Mouse (Mus musculus): ENCODE data around the gene Pex5.

The Pex5 gene

DNA sequence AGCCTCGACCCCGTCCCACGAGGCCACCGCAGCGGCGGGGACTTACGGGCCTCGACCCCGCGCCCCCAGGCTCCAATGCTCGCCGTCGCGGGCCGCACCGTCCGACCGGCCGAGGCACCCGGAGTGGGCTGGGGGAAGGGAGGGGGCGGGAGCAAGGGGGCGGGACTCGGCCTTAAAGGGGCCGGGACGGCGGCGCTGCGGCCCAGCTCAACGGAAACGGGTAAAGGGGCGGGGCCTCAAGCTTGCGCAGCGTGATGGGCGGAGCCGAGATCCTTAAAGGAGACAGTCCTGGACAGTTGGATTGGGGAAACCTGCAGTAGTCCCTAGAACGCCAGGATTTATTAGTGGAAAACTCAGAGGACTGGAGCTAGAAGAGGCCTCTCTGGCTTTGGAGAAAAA is at the start of gene Pex5:
Pex5 (minus strand) TSS at position 141 of the 399 bp plus-strand sequence.
- DNase-seq (ENCODE audit: low read depth) = peak; percentile 86

DNA sequence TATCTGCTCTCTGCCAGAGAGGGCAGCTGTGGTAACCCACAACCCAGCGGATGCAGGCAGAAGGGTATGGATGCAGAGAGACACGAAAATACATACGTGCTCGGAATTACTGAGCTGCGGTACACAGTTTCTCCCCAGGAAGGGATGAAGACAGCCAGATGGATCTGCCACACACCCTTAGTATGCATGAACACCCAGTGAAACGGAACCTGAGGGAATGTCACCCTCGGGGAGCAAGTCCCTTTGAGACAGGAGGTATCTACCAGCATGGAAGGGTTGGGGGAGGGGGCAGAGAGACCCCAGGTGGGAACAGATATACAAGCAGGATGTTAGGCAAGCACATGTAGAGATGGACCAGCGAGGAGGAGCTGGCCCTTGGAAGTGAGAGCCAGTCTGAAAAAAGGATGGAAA is 49.0 kb upstream of the Pex5 start:
- no peak for DNase-seq (ENCODE audit: low read depth)

DNA sequence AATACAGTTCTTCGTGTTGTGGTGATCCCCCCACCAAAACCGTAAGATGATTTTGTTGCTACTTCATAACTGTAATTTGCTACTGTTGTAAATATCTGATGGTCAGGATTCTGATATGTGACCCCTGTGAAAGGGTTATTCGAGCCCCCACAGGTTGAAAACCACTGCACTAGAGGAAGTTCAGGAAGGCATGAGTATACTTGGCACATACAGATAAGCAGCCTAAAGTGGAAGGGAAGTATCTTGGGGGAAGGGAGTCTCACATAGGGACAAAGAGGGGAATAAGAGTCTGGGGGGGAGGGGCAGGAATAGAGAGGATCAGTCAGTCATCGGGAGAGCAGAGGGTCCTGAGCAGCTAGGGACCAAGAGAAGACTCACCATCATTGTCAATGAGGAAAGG is 44.5 kb upstream of the Pex5 start:
- DNase-seq (ENCODE audit: low read depth) = no peak

DNA sequence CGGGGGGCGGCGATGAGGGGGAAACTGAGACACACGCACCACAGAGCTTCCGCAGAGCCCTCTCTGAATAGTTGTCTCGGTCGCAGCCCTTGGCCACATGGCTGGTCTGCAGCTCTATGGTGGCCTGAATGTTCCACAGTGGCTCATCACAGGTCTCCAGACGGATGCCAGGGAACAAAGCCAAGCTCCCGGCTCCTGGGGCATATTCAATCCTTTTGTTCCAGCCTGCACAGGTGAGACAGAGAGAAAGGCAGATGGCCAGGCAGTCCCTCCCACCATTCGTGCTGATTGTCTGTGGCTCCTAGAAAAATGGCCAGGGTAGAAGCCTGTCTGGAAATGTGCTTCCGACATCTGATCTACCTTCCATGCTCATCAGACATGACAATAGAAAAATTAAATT is 43.6 kb upstream of the Pex5 start:
- DNase-seq (ENCODE audit: low read depth) = no peak

DNA sequence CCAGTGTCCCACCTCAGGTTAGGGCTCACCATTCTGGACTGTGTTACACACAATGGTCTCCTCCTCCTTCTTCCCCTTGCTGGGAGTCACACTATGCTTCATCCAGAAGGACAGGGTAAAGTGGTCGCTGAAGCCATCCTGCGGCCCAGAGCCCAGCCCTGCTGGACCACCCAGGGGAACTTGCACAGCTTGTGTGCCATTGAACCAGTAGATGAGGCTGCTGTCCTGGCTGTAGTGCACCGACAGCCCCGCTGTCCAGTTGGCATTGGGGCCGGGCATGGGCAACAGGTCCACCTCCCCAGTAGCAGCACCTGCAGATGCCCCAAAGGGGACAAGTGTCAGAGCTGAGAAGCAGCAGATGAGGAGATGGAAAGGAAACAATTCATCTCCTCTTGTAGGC is 43.0 kb upstream of the Pex5 start:
- DNase-seq (ENCODE audit: low read depth) = no peak

DNA sequence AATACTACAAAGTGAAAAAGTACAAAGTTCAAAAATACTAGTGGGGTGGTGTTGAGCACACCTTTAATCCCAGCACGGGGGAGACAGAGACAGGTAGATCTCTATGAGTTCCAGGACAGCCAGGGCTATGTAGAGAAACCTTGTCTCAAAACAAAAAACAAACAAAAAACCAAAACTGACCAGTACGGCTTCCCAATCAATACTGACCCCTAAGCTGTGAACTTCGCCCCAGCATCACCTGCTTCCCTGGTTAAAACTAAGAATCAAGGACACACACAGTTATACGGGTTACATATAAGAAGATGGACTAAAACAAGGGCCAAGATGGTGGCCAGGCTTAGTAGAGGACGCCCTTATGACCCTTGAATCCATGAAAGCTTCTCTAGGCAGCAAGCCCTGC is 41.4 kb upstream of the Pex5 start:
- no peak for DNase-seq (ENCODE audit: low read depth)

DNA sequence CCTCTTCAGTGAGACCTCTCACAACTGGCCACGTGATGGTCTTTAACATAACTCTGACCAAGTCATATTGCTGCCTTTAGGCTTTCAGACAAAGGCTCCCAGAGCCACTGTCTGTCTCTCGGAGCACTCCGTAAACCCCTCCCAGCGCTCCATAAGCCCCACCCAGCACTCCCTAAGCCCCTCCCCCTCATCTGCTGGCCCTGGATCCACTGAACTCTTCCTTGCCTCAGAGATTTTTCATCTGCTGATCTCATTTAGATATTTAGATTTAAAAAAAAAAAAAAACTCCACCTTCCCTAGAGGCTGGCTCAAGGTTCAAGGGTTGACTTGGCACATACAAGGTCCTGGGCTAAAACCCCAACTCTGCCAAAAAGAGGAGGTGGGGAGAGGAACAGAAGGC is 38.9 kb upstream of the Pex5 start:
- no peak for DNase-seq (ENCODE audit: low read depth)

DNA sequence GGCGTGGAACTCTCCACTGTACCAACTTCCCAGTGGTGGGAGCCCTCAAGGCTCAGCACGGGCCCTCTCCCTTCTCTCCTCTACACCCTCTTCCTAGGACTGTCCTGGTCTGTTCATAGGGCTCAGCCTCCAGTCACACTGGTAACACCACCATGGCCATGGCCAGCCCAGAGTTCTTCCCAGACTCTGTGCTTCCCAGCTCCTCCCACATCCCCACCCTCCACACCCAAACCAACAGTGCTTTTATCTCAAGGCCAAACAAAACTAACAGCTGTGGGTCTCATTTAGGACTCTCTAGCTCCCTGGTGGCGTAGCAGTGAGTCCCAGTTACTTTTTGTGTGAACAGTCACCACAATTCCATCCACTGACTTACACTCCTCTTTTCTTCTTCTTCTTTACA is 37.1 kb upstream of the Pex5 start:
- no peak for DNase-seq (ENCODE audit: low read depth)

DNA sequence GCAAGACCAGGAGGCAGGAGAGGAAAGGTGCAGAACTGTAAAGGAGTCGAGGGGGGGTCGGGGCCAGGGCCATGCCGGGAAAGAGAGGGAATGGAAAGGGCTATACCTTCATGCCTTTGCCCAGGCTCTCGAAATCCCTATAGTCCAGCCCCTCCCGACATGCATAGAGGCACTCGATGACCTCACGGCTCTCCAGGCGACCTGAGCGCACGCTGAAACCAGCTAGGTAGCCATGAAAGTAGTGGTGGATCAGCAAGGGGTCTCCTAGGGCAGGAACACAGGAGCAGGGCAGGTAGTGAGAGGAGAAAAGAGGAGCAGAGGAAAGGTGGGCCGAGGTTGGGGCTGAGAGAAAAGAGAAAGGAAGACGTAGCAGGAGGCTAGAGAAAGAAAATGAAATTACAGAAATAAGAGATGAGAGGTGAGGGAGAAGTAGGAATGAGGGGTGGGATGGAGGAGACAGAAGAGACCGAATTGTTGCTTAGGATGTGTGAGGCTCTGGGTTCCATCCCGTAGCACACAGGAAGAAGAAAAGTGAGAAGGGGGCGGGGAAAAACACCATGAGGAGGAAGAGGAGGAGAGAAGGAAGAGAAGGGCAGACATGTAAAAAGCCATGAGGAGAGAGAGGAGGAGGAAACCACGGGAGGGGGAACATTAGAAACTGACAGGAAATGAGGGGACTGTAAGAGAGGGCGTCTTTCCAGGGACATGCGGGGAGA is 35.0 kb upstream of the Pex5 start:
- DNase-seq (ENCODE audit: low read depth) = no peak

DNA sequence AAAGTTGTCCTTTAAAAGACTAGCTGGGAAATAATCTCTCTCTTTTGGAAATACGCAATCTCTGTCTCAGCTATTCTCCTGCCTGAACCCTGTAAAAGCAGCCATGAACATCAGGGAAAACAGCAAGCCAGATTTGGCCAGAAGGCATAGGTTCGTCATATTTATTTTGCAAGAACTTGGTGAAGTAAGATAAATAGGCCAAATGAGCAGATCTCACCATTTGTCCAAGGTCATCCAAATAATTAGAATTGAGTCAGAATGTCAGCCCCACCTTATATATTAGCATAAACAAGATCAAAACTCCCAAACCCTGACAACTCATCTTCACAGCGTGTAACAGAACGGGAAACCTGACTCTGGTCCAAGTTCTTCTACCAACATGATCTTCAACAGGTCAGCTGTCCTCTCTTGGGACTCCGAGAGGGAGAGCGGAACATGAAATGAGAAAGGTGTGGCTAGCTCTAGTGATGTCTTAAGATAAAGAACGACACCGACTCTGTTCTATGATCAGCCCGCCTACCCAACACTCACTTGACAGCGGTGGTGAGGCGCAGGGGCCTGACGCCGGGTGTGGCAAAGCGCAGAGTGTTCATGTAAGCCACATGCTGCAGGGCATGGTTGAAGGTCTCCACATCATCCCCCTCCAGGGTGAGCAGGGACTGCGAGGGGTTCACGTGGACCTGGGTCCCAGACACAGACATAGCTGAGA is 34.2 kb upstream of the Pex5 start:
- no peak for DNase-seq (ENCODE audit: low read depth)

DNA sequence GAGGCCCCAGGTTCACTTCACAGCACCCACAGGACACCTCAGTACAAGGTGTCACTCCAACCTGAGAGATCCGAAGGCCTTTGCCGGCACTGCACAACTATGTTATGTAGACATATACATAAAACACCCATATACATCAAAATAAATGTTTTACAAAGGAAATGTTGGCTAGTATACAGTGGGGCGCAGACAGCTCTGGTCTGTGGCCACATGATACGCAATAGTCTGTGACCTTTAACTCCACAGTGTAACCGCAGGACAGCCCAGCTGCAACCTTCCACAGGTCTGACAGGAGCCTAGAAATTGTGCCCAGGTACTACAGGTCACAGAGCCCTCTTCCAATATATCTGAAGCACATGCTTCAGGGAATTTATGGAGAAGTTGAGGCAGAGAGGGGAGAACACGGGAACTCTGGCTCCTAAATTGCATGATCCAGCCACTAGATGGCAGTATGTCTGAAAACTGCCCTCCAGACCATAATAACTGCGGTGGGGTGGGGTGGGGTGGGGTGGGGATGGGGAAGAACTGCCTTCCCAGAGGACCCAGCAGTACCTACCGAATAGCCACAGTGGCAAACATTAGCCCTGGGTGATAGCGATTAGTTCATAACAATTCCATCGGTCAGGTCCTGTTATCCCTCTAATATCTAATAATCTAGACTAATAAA is 33.5 kb upstream of the Pex5 start:
- DNase-seq (ENCODE audit: low read depth) = no peak

DNA sequence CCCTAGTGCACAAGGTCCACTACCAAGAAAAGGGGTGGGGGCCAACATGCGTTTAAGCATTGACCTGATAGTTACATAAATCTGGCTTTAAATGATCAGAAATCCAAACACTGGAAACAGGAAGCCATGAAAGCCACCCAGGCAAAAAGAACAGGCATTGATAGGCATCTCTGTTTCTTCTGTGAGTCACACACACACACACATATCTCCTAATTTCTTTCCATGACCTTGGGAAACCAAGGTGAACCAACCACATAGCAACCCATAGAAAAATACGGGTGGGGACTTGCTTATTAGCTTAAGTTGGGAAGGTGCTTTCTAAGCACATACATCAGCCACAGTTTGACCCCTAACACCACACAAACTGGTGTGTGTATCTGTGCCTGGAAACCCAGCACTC is 32.5 kb upstream of the Pex5 start:
- DNase-seq (ENCODE audit: low read depth) = no peak

DNA sequence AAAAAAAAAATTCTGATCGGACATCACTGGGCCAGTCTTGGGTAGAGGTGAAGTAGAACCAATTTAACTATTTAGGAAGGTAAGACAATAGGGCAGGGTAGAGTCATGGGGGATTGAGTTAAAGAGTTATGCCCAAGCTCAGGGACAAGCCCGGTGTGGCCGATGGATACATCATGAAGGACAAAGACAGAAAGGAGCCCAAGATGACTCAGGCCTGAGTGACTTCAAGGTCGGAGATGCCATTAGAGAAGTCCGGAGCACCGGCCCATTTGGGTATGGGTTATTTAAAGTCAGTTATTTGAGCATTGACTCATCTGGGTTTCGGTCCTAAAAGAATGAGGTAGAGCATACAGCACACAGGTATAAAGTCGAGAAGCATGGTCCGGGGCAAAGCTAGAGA is 31.6 kb upstream of the Pex5 start:
- DNase-seq (ENCODE audit: low read depth) = no peak

DNA sequence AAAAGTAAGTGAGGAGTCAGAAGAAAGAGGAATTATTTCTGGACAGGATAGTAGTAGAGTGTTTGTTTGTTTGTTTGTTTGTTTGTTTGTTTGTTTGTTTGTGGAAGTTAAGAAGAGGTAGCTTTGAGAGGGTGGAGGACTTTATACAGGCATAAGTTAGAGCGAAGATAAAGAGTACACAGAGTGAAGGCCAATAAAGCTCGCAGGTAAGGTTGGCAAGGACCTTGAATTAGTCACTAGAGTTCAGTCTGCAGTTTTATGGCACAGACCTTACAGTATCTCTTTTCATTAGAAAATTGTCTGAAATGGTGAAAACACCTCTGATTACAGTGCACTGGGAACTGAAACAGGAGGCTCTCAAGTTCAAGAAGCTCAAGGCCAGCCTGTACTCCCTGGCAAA is 31.2 kb upstream of the Pex5 start:
- DNase-seq (ENCODE audit: low read depth) = no peak

DNA sequence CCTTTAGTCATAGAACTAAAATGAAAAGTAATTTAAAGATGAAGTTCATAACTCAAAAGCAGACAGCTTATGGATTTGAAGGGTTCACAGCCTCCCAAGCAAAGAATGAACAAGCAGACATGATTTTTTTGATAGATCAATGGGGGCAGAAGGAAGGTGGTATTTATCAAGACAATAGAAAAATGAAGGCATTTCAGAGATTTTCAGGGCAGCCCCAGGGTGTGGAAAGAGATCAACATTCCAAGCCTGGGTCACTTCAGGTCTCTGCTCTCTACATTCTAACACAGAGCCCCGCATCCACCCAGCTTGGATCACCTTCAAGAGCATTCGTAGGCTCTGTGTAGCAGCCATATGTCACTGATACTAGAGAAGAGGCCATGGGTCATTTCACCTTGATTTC is 28.5 kb upstream of the Pex5 start:
- no peak for DNase-seq (ENCODE audit: low read depth)

DNA sequence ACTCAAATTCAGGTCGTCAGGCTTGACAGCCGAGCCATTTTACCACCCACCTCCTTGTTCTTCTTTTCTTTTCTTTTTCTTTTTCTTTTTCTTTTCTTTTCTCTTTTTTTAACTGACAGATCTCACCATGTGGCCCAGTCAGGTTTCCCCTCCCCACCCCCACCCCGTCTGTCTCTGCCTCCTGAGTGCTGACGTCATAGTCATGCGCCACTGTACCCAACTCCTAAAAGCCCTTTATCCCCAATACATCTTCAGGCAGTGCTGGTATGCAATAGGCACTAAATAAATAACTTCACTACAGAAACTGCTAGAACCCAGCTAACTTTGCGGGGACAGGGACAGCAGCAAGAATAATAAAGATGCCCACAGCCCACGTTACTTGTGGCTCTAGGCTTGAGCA is 21.4 kb upstream of the Pex5 start:
- DNase-seq (ENCODE audit: low read depth) = no peak

DNA sequence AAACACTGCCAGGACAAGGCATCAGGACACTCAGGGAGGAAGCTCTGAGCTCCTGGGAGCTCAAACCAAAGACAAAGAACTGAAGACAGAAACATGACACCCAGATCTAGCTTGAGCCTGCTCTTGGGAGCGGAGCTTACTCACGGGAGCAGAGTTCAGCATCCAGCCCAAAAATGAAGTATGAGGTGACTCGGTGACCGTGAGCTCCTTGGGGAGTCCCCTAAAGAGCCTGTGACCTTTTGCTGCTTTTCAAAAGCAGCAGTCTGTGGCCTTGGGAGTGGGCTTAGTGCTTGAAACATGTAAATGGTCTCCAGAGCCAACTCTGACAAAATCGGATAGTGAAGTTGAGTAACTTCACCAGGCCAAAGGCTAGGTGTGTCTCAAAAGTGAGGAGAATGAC is 20.3 kb upstream of the Pex5 start:
- DNase-seq (ENCODE audit: low read depth) = no peak

DNA sequence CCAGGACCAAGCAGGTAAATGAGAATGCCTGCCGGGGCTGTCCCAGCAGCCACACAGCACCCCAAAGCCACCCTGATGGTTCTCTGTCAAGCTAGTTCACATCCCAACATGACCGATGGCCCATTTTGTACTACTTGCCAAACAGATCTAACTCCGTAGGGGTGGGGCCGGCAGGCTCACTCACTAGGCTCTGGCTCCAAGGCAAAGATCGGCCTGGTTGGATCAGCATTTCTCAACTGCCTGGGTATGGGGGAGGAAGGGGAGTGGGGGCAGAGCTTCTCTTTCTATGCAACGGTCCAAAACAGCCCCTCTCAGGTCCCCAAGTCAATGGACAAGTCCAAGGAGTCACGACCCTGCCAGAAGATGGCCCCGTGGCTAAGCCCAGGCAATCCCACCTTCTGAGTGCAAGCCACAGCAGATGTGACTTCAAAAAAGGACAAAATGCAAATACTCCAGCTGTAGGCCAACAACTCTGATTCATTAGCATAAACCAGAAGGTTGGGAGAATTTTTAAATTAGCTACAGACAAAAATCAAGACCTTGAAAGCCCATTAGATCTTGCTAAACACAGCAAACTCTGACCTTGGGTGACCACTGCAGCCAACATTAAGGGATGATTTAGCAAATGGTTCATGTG is 18.9 kb upstream of the Pex5 start:
- DNase-seq (ENCODE audit: low read depth) = no peak

DNA sequence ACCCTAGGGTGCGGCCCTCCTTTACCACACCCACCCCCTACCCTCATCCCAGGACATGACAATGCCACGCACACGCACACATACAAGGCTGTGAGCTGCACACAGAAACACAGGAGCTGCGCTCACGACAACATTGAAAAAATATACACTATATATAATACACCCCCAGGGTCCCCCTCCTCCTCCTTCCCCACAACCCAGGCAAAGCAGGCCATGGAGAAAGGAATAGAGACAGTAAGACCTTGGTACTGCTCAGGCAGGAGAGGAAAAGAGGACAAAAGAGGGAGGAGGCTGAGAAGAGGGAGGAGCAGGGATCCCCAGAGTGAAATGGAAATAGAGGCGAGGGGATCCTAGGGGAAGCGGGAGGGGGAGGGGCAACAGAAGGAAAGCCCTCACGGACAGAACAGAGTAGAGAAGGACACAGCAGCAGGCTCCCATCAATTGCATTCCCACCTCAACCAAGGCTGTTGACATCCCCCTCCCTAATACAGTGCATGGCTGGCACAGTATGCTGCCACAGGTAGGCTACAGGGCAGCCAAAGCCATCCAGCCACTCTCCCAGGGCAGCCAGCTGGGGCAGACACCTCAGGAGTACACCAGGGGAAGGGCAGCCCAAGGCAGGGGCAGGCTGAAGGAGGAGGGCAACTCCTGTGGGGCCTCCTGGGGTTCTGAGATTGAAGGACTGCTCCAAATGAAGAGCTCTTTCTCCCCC is 16.1 kb upstream of the Pex5 start:
- DNase-seq (ENCODE audit: low read depth) = no peak

DNA sequence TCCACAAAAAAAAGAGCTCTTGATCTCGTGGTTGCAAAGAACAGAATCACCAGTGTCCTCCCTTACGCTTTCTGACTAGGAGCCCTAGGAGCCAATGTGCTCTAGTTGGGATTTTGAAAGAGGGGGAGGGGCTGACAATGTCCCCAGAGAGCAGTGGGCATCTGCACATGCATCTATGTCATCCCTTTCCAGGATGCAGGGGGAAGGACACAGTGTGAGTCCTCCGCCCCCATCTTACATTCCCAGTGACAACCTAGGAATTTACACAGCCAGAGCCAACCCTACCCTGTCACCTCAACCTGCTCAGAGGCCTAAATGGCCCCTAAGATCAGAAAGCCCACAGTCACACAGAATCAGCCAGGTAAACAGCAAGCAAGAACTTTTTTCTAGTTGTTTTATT is 15.5 kb upstream of the Pex5 start:
- DNase-seq (ENCODE audit: low read depth) = no peak

DNA sequence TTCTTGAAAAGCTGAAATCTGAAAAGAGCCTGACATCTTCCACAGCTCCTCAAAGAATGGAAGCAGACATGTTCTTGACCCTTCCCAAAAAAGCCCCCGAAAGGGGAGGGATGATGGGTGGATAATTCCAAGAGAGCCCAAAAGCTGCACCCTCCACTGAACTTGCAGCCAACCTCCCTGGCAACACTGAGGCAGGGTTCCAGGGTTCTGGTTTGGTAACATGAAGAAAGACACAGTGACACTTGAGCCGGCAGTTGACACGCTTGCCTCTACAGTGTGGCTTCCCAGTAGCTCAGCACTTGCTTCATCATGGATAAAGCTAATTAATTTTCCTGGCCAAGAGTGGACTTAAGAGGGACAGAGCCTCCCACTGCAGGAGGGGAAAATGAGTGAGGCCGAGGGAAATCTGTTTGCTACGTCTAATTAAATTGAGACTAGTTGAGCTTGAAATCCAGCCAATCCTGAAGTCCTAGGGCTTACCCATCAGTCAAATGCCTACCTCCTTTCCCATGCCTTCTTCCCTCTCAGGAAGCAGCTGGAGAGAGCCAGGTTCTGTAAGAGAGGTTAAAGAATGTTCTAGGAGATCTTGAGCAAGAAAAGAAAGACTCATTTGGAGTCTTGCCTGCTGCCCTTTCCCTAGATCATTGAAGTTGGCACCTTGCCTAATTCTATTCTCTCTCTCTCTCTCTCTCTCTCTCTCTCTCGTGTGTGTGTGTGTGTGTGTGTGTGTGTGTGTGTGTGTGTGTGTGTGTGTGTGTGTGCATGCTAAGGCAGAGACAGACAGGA is 13.1 kb upstream of the Pex5 start:
- DNase-seq (ENCODE audit: low read depth) = no peak

DNA sequence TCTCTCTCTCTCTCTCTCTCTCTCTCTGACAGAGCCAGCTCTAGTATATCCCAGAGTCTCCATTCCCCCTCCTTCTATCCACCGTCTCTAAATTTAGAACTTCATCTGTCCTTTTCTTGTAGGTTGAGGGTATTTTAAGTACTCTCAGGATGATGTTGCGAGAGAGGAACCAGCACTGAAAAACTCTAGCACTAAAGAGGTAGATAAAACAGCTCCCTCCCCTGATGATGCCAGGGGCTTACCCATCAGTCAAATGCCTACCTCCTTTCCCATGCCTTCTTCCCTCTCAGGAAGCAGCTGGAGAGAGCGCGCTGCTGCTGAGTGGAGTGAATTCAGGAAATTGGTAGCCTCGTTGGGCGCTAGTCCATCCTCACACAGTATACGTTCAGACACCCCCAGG is 12.4 kb upstream of the Pex5 start:
- no peak for DNase-seq (ENCODE audit: low read depth)
